Mouse (Mus musculus) forebrain, embryonic 15.5 days (tissue): ENCODE data around the gene Prpf8. TPM values are rescaled to one million over a fixed set of nuclear protein-coding genes. Genes with fewer than 3 reads are reported as not detected.

Experiments
- ATAC-seq: fragments of 200-750 bp; cut with Nextera tagmentation; replicated peaks from 2 replicates; pipeline ENCODE4 v1.8.0; 2017; ENCODE audit warnings: mild to moderate bottlenecking, moderate TSS enrichment, moderate library complexity
- H3K27ac ChIP-seq: fragments of 300-500 bp; sonication (generic); replicated peaks from 2 replicates; pipeline ENCODE4 v1.5.1; 2015; ENCODE audit warnings: mild to moderate bottlenecking, inconsistent platforms
- H3K27me3 ChIP-seq: fragments of 300-500 bp; sonication (generic); 2 replicates; pipeline ENCODE4 v1.6.1; 2015; ENCODE audit warnings: inconsistent platforms
- H3K36me3 ChIP-seq: fragments of 300-500 bp; sonication (generic); 2 replicates; pipeline ENCODE4 v1.6.1; 2015; ENCODE audit warnings: mild to moderate bottlenecking, inconsistent platforms
- H3K4me1 ChIP-seq: fragments of 300-500 bp; sonication (generic); 2 replicates; pipeline ENCODE4 v1.6.1; 2015; ENCODE audit warnings: inconsistent platforms
- H3K4me2 ChIP-seq: fragments of 300-500 bp; sonication (generic); replicated peaks from 2 replicates; pipeline ENCODE4 v1.6.1; 2015; ENCODE audit warnings: mild to moderate bottlenecking, inconsistent platforms
- H3K4me3 ChIP-seq: fragments of 300-500 bp; sonication (generic); 2 replicates; pipeline ENCODE4 v1.5.1; 2015; ENCODE audit warnings: mild to moderate bottlenecking, inconsistent platforms
- H3K9ac ChIP-seq: fragments of 300-500 bp; sonication (generic); replicated peaks from 2 replicates; pipeline ENCODE4 v1.6.1; 2015; ENCODE audit warnings: mild to moderate bottlenecking, inconsistent platforms
- H3K9me3 ChIP-seq: fragments of 300-500 bp; sonication (generic); 2 replicates; pipeline ENCODE4 v1.6.1; 2016; ENCODE audit warnings: inconsistent platforms
- WGBS: fragments of 180-500 bp; shearing (Covaris S2); methylation state at CpG from one replicate; pipeline ENCODE4 v1.1.7; 2015; ENCODE audit warnings: mixed read lengths; 5-methylcytosine and 5-hydroxymethylcytosine counted together
- microRNA counts: library from miRNA; unstranded; fragments of <30 nt; microRNA quantifications from one replicate; lab custom pipeline; 2016
- microRNA-seq: library from miRNA; unstranded; fragments of <30 nt; microRNA quantifications from one replicate; pipeline ENCODE4, GENCODE M21; 2016
- polyA plus RNA-seq: library from polyadenylated mRNA; unstranded; fragments of >200 nt; fragmentation: Nextera tagmentation; extraction: Ambion mirVana; gene quantifications from 2 replicates; pipeline ENCODE4 v1.2.1, GENCODE M21; 2015

Gene Prpf8
- polyA plus RNA-seq, 1 experiment from 2014 or later, result 55.0 TPM

- no peak for ATAC-seq
- 81% methylated on average over 1 of the region's 1 CpGs for WGBS
- H3K4me3 ChIP-seq, result no peak overlapping the region
Observed at GRCm38 (mm10) chr11:75558101-75558500, 71.5 kb downstream of the Prpf8 start.

More at GRCm38 (mm10) chr11:75558101-75558500, 71.5 kb downstream of the Prpf8 start:
- Histone ChIP-seq H3K4me2 (no peak overlapping the region), H3K36me3 (peaks cover 9% of the 10 kb centered on the region; the same call in 1 of the 2 replicates), H3K27ac (no peak overlapping the region), H3K27me3 (no peaks in the 10 kb centered on the region), H3K4me1 (no peaks in the 10 kb centered on the region), H3K9me3 (no peaks in the 10 kb centered on the region), H3K9ac (no peak overlapping the region)

MicroRNA genes within 50 kb of the gene (microRNA counts, 519-probe panel; counts per million panel counts)
- microRNA mmu-miR-22 (lab: Ali Mortazavi, UCI), result 3,763 counts per million, percentile 90 among the panel's probes with 10 or more counts

Small RNA genes within 50 kb of the gene (microRNA-seq; reads per million reads assigned to microRNA genes)
- gene Mir22 (2,767 reads per million, percentile 86 among the genes with 10 or more reads in this experiment), gene Mir3971 (not detected)

Other genes starting within 250 kb of the Prpf8 start
- 67.0 and 71.6 TPM in 2 replicates for gene Rpa1, start 138.5 kb upstream of the Prpf8 start, polyA plus RNA-seq
- 17.0 and 17.4 TPM in 2 replicates for gene Smyd4, start 138.4 kb upstream of the Prpf8 start, polyA plus RNA-seq
- 21.4 and 27.2 TPM in 2 replicates for gene Serpinf1, start 64.1 kb upstream of the Prpf8 start, polyA plus RNA-seq
- gene Serpinf2, start 47.2 kb upstream of the Prpf8 start, polyA plus RNA-seq, result 0.22 TPM in 1 of 2 replicates, not detected in the other
- gene Wdr81, start 32.1 kb upstream of the Prpf8 start, polyA plus RNA-seq, result 7.7 and 8.2 TPM in 2 replicates
- gene Tlcd2, start 25.1 kb upstream of the Prpf8 start, polyA plus RNA-seq, result 0.95 and 1.3 TPM in 2 replicates
- gene Rilp, start 23.3 kb downstream of the Prpf8 start, polyA plus RNA-seq, result 0.71 and 0.72 TPM in 2 replicates
- 3.1 and 3.3 TPM in 2 replicates for gene Scarf1, start 26.7 kb downstream of the Prpf8 start, polyA plus RNA-seq
- 12.1 and 12.6 TPM in 2 replicates for gene Slc43a2, start 44.9 kb downstream of the Prpf8 start, polyA plus RNA-seq
- gene Pitpna, start 101.3 kb downstream of the Prpf8 start, polyA plus RNA-seq, result 92.4 and 97.7 TPM in 2 replicates
- 47.2 and 47.4 TPM in 2 replicates for gene Inpp5k, start 144.2 kb downstream of the Prpf8 start, polyA plus RNA-seq
- gene Myo1c, start 163.7 kb downstream of the Prpf8 start, polyA plus RNA-seq, result 9.2 and 11.1 TPM in 2 replicates
- gene Crk, start 192.4 kb downstream of the Prpf8 start, polyA plus RNA-seq, result 125 and 131 TPM in 2 replicates
- 1,361 and 1,417 TPM in 2 replicates for gene Ywhae, start 246.1 kb downstream of the Prpf8 start, polyA plus RNA-seq